Comparison of ENCODE assay signal across 26 mouse cellular contexts in genomic region chr17:56929530-56929929, GRCm38 (mm10). TPM values are rescaled to one million over a fixed set of nuclear protein-coding genes. Genes with fewer than 3 reads are reported as not detected.
DNase-seq lines count a peak whose midpoint lies in the region; ATAC-seq and TF ChIP-seq lines count a peak whose summit lies in the region.
"Had no signal": no experiment of that assay in that cellular context is flagged by ENCODE, and none has a peak within 500 bp of the region (broad histone marks: within the 10 kb centered on the region; RNA-seq: fewer than 3 reads in every experiment).

No protein-coding gene starts in this region.

- intact Hi-C loops in gastrocnemius, adult 2 months (cut with DNase I), result no loop called here
- intact Hi-C loops in heart, postnatal 25 days (cut with DNase I), result no loop called here

- no peak for TF ChIP-seq CTCF in gastrocnemius, adult 2 months (IDR thresholded peaks at IDR 0.05)

- H3K9ac ChIP-seq in heart, embryonic 15.5 days, result no peak overlapping the region
- H3K9ac ChIP-seq: embryonic facial prominence, embryonic 13.5 days; hindbrain, embryonic 13.5 days; limb, embryonic 15.5 days; lung, embryonic 14.5 days; midbrain, embryonic 13.5 days; neural tube, embryonic 12.5 days had no signal

- H3K4me3 ChIP-seq in gastrocnemius, adult 2 months, result no peak overlapping the region
- no peak overlapping the region for H3K4me3 ChIP-seq in heart, embryonic 15.5 days
- H3K4me3 ChIP-seq: embryonic facial prominence, embryonic 13.5 days; hindbrain, embryonic 13.5 days; limb, embryonic 15.5 days; midbrain, embryonic 13.5 days; neural tube, embryonic 12.5 days had no signal

- no peak for ATAC-seq in heart, embryonic 15.5 days (replicated peaks; ENCODE audit: insufficient number of reproducible peaks, insufficient read depth, low FRiP score, low read depth)
- ATAC-seq in granulocyte monocyte progenitor cell, adult 5-6 weeks (replicated peaks; ENCODE audit: poor library complexity, severe bottlenecking), result peak; percentile 82
- ATAC-seq: forebrain, embryonic 14.5 days; midbrain, embryonic 13.5 days had no signal

- no peak overlapping the region for H3K4me2 ChIP-seq in heart, embryonic 15.5 days
- H3K4me2 ChIP-seq: embryonic facial prominence, embryonic 13.5 days; hindbrain, embryonic 13.5 days; limb, embryonic 15.5 days; lung, embryonic 14.5 days; midbrain, embryonic 13.5 days; neural tube, embryonic 12.5 days had no signal

- no peaks in the 10 kb centered on the region for H3K9me3 ChIP-seq in heart, embryonic 15.5 days (replicated peaks)
- H3K9me3 ChIP-seq: embryonic facial prominence, embryonic 13.5 days; hindbrain, embryonic 13.5 days; limb, embryonic 15.5 days; midbrain, embryonic 13.5 days; neural tube, embryonic 12.5 days had no signal

- 67% methylated on average over 1 of the region's 1 CpGs for WGBS in heart, embryonic 15.5 days

- peaks cover 4% of the 10 kb centered on the region; the same call in 1 of the 2 replicates for H3K36me3 ChIP-seq in heart, embryonic 15.5 days

- no peak for DNase-seq in gastrocnemius, adult 2 months
- DNase-seq in gastrocnemius, postnatal 4 days (ENCODE audit: low spot score in 2 of 2), result no peak
- no peak for DNase-seq in heart, postnatal 25 days (ENCODE audit: low spot score)
- DNase-seq in 416B (ENCODE audit: low read depth), result peak; percentile 62
- no peak for DNase-seq in thymus, postnatal 14 days
- DNase-seq in adrenal gland, postnatal 25 days, result no peak
- DNase-seq: cerebellum, adult 9-10 months; gastrocnemius, postnatal 14 days; kidney, adult 8-10 months; kidney, postnatal 14 days; lung, embryonic 14.5 days; lung, postnatal 4 days; right cerebral cortex, adult 18-20 months; thymus, adult 18-20 months had no signal

- peak overlapping the region; percentile 16; the same call in 1 of the 2 replicates for H3K27ac ChIP-seq in gastrocnemius, adult 2 months
- H3K27ac ChIP-seq in heart, embryonic 15.5 days, result 0 out of 2 replicates have a peak overlapping the region, but pooled peaks have one; percentile 12
- H3K27ac ChIP-seq: embryonic facial prominence, embryonic 13.5 days; hindbrain, embryonic 13.5 days; limb, embryonic 15.5 days; midbrain, embryonic 13.5 days; neural tube, embryonic 12.5 days had no signal

- no peaks in the 10 kb centered on the region for H3K27me3 ChIP-seq in heart, embryonic 15.5 days
- H3K27me3 ChIP-seq: CH12.LX; embryonic facial prominence, embryonic 13.5 days; hindbrain, embryonic 13.5 days; limb, embryonic 15.5 days; midbrain, embryonic 13.5 days; neural tube, embryonic 12.5 days had no signal

- H3K4me1 ChIP-seq in heart, embryonic 15.5 days (replicated peaks), result peaks cover 39% of the 10 kb centered on the region

RNA-seq across cellular contexts. Expression of gene Mllt1, which starts 5.7 kb away (rescaled TPM):
- 10 to 100 TPM; 20.3 to 21.2 TPM for total RNA-seq in gastrocnemius, adult 2 months (2021)
- 10 to 100 TPM; 23.9 to 27.2 TPM for total RNA-seq in gastrocnemius, postnatal 4 days (2021)
- polyA plus RNA-seq in heart, embryonic 15.5 days (2015; fragmentation: Nextera tagmentation; extraction: Ambion mirVana), result 25.8 and 35.3 TPM in 2 replicates
- total RNA-seq in heart, postnatal 25 days (2021), result 10 to 100 TPM; 21.6 to 21.8 TPM
- 20.6 and 26.9 TPM in 2 replicates for total RNA-seq in granulocyte monocyte progenitor cell, adult 5-6 weeks (2014; fragmentation: Nextera tagmentation)
- 16.6 and 17.0 TPM in 2 replicates for total RNA-seq in granulocyte monocyte progenitor cell, adult 5-6 weeks (2017)
- total RNA-seq in adrenal gland, postnatal 25 days (2021), result 36.2 and 36.3 TPM in 2 replicates

RNA-seq across cellular contexts. Expression of gene Acer1, which starts 52.4 kb away (rescaled TPM):
- not detected for total RNA-seq in gastrocnemius, adult 2 months (2021)
- not detected for total RNA-seq in gastrocnemius, postnatal 4 days (2021)
- 0.08 TPM in 1 of 2 replicates, not detected in the other for polyA plus RNA-seq in heart, embryonic 15.5 days (2015; fragmentation: Nextera tagmentation; extraction: Ambion mirVana)
- total RNA-seq in heart, postnatal 25 days (2021), result not detected
- total RNA-seq in granulocyte monocyte progenitor cell, adult 5-6 weeks (2014; fragmentation: Nextera tagmentation), result not detected in 2 replicates
- total RNA-seq in granulocyte monocyte progenitor cell, adult 5-6 weeks (2017), result not detected in 2 replicates
- total RNA-seq in adrenal gland, postnatal 25 days (2021), result 0.38 and 0.70 TPM in 2 replicates
- total RNA-seq: CH12.LX; gastrocnemius, postnatal 14 days; left cerebral cortex, adult 18-20 months; left cerebral cortex, postnatal 36 days had no signal
- polyA plus RNA-seq: forebrain, embryonic 14.5 days; hindbrain, embryonic 13.5 days; lung, embryonic 14.5 days; midbrain, embryonic 13.5 days; neural tube, embryonic 12.5 days had no signal

RNA-seq across cellular contexts. Expression of gene 1700061G19Rik, which starts 54.3 kb away (rescaled TPM):
- not detected for total RNA-seq in gastrocnemius, adult 2 months (2021)
- not detected for total RNA-seq in gastrocnemius, postnatal 4 days (2021)
- 0.30 and 0.43 TPM in 2 replicates for polyA plus RNA-seq in heart, embryonic 15.5 days (2015; fragmentation: Nextera tagmentation; extraction: Ambion mirVana)
- not detected for total RNA-seq in heart, postnatal 25 days (2021)
- total RNA-seq in granulocyte monocyte progenitor cell, adult 5-6 weeks (2014; fragmentation: Nextera tagmentation), result 0.47 TPM in 1 of 2 replicates, not detected in the other
- total RNA-seq in granulocyte monocyte progenitor cell, adult 5-6 weeks (2017), result 0.17 TPM in 1 of 2 replicates, not detected in the other
- total RNA-seq in adrenal gland, postnatal 25 days (2021), result 5.4 and 8.9 TPM in 2 replicates
- total RNA-seq: gastrocnemius, postnatal 14 days had no signal

RNA-seq across cellular contexts. Expression of gene Acsbg2, which starts 55.3 kb away (rescaled TPM):
- total RNA-seq in gastrocnemius, adult 2 months (2021), result not detected
- not detected for total RNA-seq in gastrocnemius, postnatal 4 days (2021)
- not detected in 2 replicates for polyA plus RNA-seq in heart, embryonic 15.5 days (2015; fragmentation: Nextera tagmentation; extraction: Ambion mirVana)
- not detected for total RNA-seq in heart, postnatal 25 days (2021)
- not detected in 2 replicates for total RNA-seq in granulocyte monocyte progenitor cell, adult 5-6 weeks (2014; fragmentation: Nextera tagmentation)
- total RNA-seq in granulocyte monocyte progenitor cell, adult 5-6 weeks (2017), result not detected in 2 replicates
- 0.71 and 0.76 TPM in 2 replicates for total RNA-seq in adrenal gland, postnatal 25 days (2021)
- total RNA-seq: CH12.LX; gastrocnemius, postnatal 14 days; left cerebral cortex, adult 18-20 months; left cerebral cortex, postnatal 36 days had no signal
- polyA plus RNA-seq: embryonic facial prominence, embryonic 13.5 days; forebrain, embryonic 14.5 days; intestine, embryonic 14.5 days; limb, embryonic 15.5 days; lung, embryonic 14.5 days; midbrain, embryonic 13.5 days; neural tube, embryonic 12.5 days had no signal
